Mouse (Mus musculus) megakaryocyte, embryonic 14.5 days (primary cell): ENCODE data around the gene Crebzf. TPM values are rescaled to one million over a fixed set of nuclear protein-coding genes. Genes with fewer than 3 reads are reported as not detected.

Experiments used
- H3K27me3 ChIP-seq: replicated peaks from 2 replicates; pipeline ENCODE3; 2012; ENCODE audit warnings: inconsistent platforms
- H3K36me3 ChIP-seq: replicated peaks from 2 replicates; pipeline ENCODE3; 2012; ENCODE audit warnings: low read length, inconsistent platforms, mixed read lengths
- H3K4me1 ChIP-seq: 2 replicates; pipeline ENCODE4 v1.6.1; 2012; ENCODE audit warnings: inconsistent platforms
- H3K4me3 ChIP-seq: replicated peaks from 2 replicates; pipeline ENCODE3; 2012; ENCODE audit warnings: moderate library complexity, mild to moderate bottlenecking, inconsistent platforms
- H3K9me3 ChIP-seq: 2 replicates; pipeline ENCODE4 v1.6.1; 2012; ENCODE audit warnings: inconsistent platforms
- FLI1 ChIP-seq: IDR thresholded peaks from 2 replicates; pipeline ENCODE4 v1.6.1; 2012; ENCODE audit warnings: low read length, inconsistent platforms, mixed read lengths
- GATA1 ChIP-seq: IDR thresholded peaks from 3 replicates; pipeline ENCODE4 v1.6.1; 2012; ENCODE audit warnings: mixed read lengths, low read length, inconsistent platforms, borderline replicate concordance
- polyA plus RNA-seq: library from polyadenylated mRNA; stranded (reverse); fragments of >175 nt; gene quantifications from 2 replicates; pipeline ENCODE4 v1.2.3, GENCODE M21; 2012; ENCODE audit warnings: low replicate concordance; ENCODE audit not compliant: insufficient read depth

The Crebzf gene
- polyA plus RNA-seq = 17.3 and 18.7 TPM in 2 replicates

- no peak for TF ChIP-seq GATA1
- TF ChIP-seq FLI1 = no peak
- Histone ChIP-seq H3K36me3 (peaks cover 23% of the 10 kb centered on the region), H3K27me3 (no peaks in the 10 kb centered on the region), H3K9me3 (0 out of 2 replicates have a peak, but pooled peaks cover 6% of the 10 kb centered on the region), H3K4me3 (peak within 1 kb of the TSS; percentile 100), H3K4me1 (peaks cover 10% of the 10 kb centered on the region; the same call in 1 of the 2 replicates)
Observed at GRCm38 (mm10) chr7:90442518-90443080, at the start of gene Crebzf. TSS of gene Crebzf (plus strand) at chr7:90442729.

DNA sequence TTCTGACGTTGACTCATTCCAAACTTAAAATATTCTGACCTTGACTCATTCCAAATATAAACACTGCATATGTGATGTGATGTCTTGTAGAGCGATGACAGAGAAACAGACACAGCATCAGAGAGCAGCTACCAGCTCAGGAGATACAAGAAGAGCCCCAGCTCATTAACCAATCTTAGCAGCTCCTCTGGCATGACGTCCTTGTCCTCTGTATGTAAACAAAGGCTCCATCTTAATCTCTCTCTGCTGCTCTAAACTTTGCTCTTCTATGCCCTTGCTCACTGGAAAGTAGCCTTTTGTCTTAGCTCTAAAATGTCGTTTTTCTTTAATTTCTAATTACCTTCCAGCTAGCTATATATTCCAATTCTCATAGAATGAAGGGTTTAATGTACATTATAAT is 47.5 kb upstream of the Crebzf start:
- Histone ChIP-seq H3K4me1 (no peaks in the 10 kb centered on the region), H3K27me3 (peaks cover 5% of the 10 kb centered on the region), H3K4me3 (no peak overlapping the region), H3K36me3 (no peaks in the 10 kb centered on the region), H3K9me3 (no peaks in the 10 kb centered on the region)
- TF ChIP-seq FLI1 (no peak), GATA1 (no peak)

- Histone ChIP-seq H3K27me3 (peaks cover 5% of the 10 kb centered on the region), H3K36me3 (no peaks in the 10 kb centered on the region), H3K4me1 (no peaks in the 10 kb centered on the region), H3K4me3 (no peak overlapping the region), H3K9me3 (no peaks in the 10 kb centered on the region)
- TF ChIP-seq GATA1 = no peak
- no peak for TF ChIP-seq FLI1
Observed at GRCm38 (mm10) chr7:90395928-90396327, 46.6 kb upstream of the Crebzf start.

GRCm38 (mm10) chr7:90409934-90410333 is 32.6 kb upstream of the Crebzf start:
- H3K4me3 ChIP-seq = no peak overlapping the region
- H3K4me1 ChIP-seq = peaks cover 4% of the 10 kb centered on the region; the same call in 1 of the 2 replicates
- no peaks in the 10 kb centered on the region for H3K27me3 ChIP-seq
- TF ChIP-seq FLI1 (no peak), GATA1 (no peak)
- peaks cover 3% of the 10 kb centered on the region; the same call in 1 of the 2 replicates for H3K9me3 ChIP-seq
- no peaks in the 10 kb centered on the region for H3K36me3 ChIP-seq

- H3K4me1 ChIP-seq = peaks cover 13% of the 10 kb centered on the region
- peak within 1 kb of the TSS; percentile 85 for H3K4me3 ChIP-seq
- no peak for TF ChIP-seq GATA1
- TF ChIP-seq FLI1 = no peak
- H3K27me3 ChIP-seq = peaks cover 13% of the 10 kb centered on the region
- peaks cover 9% of the 10 kb centered on the region for H3K9me3 ChIP-seq
- H3K36me3 ChIP-seq = no peaks in the 10 kb centered on the region
Observed at GRCm38 (mm10) chr7:90426020-90427001, 16.2 kb upstream of the Crebzf start, which contains the start of gene Ccdc89. TSS of gene Ccdc89 (plus strand) at chr7:90426577.

DNA sequence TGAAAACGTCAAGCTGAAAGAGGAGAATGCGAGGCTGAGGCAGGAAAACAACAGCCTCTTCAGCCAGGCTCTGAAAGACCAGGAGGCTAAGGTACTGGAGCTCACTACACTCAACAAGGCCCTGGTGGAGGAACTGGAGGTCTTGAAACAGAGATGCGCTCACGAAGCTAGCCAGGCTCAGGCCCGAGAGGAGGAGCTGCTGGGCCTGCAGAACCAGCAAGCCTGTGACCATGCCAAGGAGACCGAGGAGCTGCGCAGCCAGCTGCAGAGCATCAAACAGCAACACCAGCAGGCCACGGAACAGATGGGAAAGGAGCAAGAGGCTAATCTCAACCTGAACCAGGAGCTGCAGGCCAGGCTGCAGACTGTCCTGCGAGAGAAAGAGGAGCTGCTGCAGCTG is 15.5 kb upstream of the Crebzf start:
- peak overlapping the region; percentile 85 for H3K4me3 ChIP-seq
- H3K36me3 ChIP-seq = no peaks in the 10 kb centered on the region
- TF ChIP-seq FLI1 = no peak
- H3K4me1 ChIP-seq = peaks cover 13% of the 10 kb centered on the region
- peaks cover 13% of the 10 kb centered on the region for H3K27me3 ChIP-seq
- peaks cover 9% of the 10 kb centered on the region for H3K9me3 ChIP-seq

GRCm38 (mm10) chr7:90432221-90432620 is 10.3 kb upstream of the Crebzf start:
- Histone ChIP-seq H3K4me3 (no peak overlapping the region), H3K27me3 (peaks cover 6% of the 10 kb centered on the region), H3K9me3 (peaks cover 1% of the 10 kb centered on the region; the same call in 1 of the 2 replicates), H3K36me3 (no peaks in the 10 kb centered on the region), H3K4me1 (peaks cover 1% of the 10 kb centered on the region)
- TF ChIP-seq GATA1 = no peak
- no peak for TF ChIP-seq FLI1

- no peak overlapping the region for H3K4me3 ChIP-seq
- H3K27me3 ChIP-seq = peaks cover 1% of the 10 kb centered on the region
- peaks cover 6% of the 10 kb centered on the region for H3K36me3 ChIP-seq
- H3K9me3 ChIP-seq = 0 out of 2 replicates have a peak, but pooled peaks cover 6% of the 10 kb centered on the region
- peaks cover 7% of the 10 kb centered on the region; the same call in 1 of the 2 replicates for H3K4me1 ChIP-seq
- TF ChIP-seq FLI1 (no peak), GATA1 (no peak)
Observed at GRCm38 (mm10) chr7:90440044-90440443, 2.5 kb upstream of the Crebzf start.

DNA sequence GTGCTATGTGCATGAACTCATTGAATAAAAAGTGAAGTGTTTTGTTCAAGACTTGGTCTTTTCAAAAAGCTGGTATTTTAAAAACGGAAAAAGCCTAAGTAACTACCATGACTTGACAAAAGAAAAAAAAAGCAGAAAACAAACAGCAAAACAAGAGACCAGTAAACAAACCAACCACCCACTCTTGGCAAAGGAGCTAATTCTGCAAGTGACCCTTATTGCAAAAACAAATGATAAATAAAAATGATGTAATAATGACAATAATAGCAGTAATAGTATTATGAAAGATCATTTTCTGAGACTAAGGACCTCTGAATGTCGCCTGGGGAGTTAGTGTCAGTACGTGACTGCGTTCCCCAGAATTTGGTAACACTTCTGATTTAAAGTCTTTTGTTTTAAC is 459 bp upstream of the Crebzf start:
- H3K4me3 ChIP-seq = peak overlapping the region; percentile 100

More for the DNA sequence above, 459 bp upstream of the Crebzf start:
- H3K36me3 ChIP-seq = peaks cover 17% of the 10 kb centered on the region
- peaks cover under 1% of the 10 kb centered on the region for H3K27me3 ChIP-seq
- TF ChIP-seq FLI1 (no peak), GATA1 (no peak)
- 0 out of 2 replicates have a peak, but pooled peaks cover 6% of the 10 kb centered on the region for H3K9me3 ChIP-seq
- H3K4me1 ChIP-seq = peaks cover 10% of the 10 kb centered on the region; the same call in 1 of the 2 replicates
